Mouse (Mus musculus) kidney, adult 2 months (tissue): Measurements from ENCODE around the gene Cyp2c50.

Source experiments
- CTCF ChIP-seq: fragments of 200-500 bp; conservative IDR thresholded peaks from 2 replicates; pipeline ENCODE4 v1.5.1; 2011; ENCODE audit warnings: low read depth, mild to moderate bottlenecking, control low read depth, low read length, moderate library complexity, mixed read lengths; ENCODE audit not compliant: insufficient read depth, insufficient read length
- POLR2A ChIP-seq: fragments of 200-500 bp; IDR thresholded peaks from one replicate; pipeline ENCODE4 v1.6.1; 2011; ENCODE audit warnings: low read depth, low read length, control low read depth

- no peak for TF ChIP-seq CTCF
- no peak for TF ChIP-seq POLR2A
These were observed 1.1 kb upstream of the Cyp2c50 start for GRCm38 (mm10) chr19:40088381-40088780.
